Mouse (Mus musculus) embryo, embryonic 10 days (tissue): Measurements from ENCODE around the gene Mettl22.

Experiments used
- DNase-seq: peaks from one replicate; pipeline ENCODE4 v3.0.0-alpha.2; 2015; ENCODE audit warnings: low spot score

Mettl22 gene

DNA sequence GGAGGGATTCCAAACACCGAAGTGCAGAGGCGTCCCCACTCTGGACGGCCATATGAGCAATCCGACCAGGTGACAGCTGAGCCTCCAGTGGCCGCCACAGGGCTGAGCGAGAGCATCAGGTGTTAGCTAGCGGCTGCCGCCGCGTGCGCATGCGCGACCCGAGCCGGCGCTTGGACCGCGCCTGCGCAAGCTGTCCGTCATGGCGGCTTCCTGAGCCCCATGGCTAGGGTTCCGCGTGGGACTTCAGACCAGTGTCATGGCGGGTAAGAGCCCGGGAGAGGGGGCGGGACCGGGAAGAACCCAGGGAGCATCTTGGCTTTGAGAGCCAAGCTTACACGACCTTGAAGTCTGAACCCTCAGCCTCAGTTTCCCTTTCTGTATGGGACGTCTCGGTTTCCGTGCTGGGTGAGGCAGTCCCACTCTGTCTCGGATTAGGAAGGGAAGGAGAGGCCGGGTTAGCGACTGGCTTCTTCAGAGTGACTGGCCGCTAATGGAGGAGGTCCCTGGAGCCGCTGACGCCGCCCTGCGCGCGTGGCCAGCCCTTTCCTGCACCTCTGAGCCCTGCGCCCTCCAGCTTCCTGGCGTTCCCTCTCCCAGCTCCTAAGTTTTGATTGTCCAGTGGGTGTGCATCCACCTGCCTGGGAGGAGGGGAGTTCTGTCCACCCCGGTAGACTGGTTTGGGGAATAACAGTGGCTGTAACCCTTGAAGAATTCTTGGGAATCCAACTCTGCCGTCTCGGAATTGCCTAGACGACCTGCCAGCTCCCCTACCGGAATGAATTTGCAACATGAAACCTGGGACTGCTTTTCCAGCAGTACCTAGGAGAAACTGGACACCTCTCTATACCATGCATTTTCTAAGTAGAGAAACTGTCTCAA is at the start of gene Mettl22:
TSS of gene Mettl22 (plus strand) at position 186 of the 879 bp plus-strand sequence.
- peak; percentile 94 for DNase-seq

DNA sequence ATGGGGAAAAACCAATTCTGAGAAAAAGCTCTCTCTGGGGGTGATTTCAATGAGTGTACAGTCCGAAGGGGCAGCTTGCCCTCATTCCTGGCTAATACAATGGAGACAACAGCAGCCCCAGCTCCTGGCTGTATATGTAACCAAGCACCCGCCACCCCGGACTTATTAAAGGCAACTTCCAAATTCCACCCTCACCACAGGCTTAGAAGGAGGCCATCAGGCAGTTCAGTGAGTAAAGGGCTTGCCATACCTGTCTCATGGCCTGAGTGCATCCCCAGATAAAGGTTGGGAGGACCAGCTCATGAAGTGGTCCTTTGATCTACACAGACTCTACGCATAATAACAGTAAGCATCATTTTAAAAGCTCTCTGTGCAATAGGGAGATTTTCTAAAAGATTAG is 49.7 kb upstream of the Mettl22 start:
- no peak for DNase-seq

GRCm38 (mm10) chr16:8423626-8424114 is 46.9 kb upstream of the Mettl22 start:
- no peak for DNase-seq

- no peak for DNase-seq
Measured at GRCm38 (mm10) chr16:8424161-8424970, 46.2 kb upstream of the Mettl22 start.

DNA sequence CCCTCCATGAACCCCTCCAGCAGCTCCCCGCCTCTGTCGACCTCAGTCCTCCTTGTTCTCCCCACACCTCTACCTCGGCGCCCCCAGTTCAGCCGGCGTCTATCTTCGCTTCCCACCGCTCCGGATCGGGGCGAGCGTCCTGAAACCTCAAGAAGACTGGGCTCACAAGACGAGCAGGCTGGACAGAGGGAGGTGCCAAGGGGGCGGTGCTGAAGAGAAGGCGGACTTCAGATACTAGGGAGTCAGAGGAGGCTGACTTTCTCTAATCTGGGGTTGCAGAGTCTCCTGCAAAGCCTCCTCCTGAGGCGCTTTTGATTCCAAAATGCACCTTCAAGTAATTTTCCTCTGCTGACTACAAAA is 45.6 kb upstream of the Mettl22 start, which contains the start of gene Tmem114:
TSS of gene Tmem114 (minus strand) at position 166 of the 360 bp plus-strand sequence.
- peak; percentile 58 for DNase-seq

- no peak for DNase-seq
Measured at GRCm38 (mm10) chr16:8425736-8426135, 44.9 kb upstream of the Mettl22 start.

- DNase-seq, result no peak
Measured at GRCm38 (mm10) chr16:8429531-8429930, 41.1 kb upstream of the Mettl22 start.

- no peak for DNase-seq
Measured at GRCm38 (mm10) chr16:8432616-8433015, 38.0 kb upstream of the Mettl22 start.

- no peak for DNase-seq
Measured at GRCm38 (mm10) chr16:8444911-8445310, 25.7 kb upstream of the Mettl22 start.

DNA sequence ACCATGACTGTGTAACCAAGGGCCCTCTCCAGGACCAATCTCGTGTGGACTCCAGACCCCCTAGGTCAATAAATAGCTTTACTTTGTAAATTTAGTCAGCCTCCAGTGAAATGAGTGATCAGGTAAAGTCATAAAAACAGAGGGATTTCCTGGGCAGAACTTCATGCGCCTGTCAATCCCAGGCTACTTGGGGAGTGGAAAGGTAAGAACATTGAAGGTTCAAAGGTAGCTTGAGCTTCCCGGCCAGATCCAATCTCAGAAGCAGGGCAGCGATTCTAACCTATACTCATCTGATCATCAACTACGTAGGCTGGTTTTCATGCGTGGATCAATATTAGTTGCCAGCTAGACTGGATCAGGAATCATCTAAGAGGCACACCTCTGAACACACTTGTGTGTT is 24.3 kb upstream of the Mettl22 start:
- no peak for DNase-seq

DNA sequence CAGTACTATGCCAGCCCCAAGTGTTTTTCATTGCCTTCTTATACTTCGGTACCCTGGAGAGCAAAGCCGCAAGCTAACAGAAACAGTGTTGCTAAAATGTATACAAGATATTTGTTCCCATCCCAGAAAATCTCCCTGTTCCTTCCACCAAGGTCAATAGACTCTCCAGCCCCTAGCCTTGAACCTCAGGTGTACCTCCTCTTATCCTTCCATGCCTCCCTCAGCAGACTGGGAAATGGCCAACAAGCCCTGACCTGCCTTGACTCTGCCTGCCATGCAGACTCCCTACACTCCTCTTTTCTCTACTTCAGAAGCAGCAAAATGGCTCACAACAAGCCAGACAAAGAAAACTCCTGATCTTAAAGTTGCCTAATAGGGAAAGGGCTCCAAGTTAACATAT is 17.3 kb upstream of the Mettl22 start:
- no peak for DNase-seq

DNA sequence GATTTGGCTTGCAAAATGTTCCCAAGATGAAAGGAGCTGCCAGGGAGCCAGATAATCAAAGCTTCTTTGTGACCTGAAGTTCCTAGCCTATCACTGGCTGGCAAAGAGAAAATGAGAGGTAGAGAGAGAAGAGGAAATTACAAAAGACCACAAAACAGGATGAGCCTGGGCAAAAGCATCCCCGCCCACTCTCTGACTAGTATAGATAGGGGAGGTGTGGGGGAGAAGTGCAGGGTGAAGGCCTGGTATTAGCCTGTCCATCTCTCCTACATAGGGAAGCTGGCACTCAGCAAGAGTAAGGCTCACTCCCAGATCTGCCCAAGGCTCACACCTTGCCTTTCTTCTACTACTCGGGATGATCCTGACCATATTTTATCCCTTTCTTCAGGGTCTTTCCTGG is 15.4 kb upstream of the Mettl22 start:
- no peak for DNase-seq

- no peak for DNase-seq
Measured at GRCm38 (mm10) chr16:8458391-8458790, 12.2 kb upstream of the Mettl22 start.

- DNase-seq, result peak; percentile 84
Measured at GRCm38 (mm10) chr16:8459098-8459497, 11.5 kb upstream of the Mettl22 start.

GRCm38 (mm10) chr16:8470132-8470531 is 456 bp upstream of the Mettl22 start:
- DNase-seq, result no peak

DNA sequence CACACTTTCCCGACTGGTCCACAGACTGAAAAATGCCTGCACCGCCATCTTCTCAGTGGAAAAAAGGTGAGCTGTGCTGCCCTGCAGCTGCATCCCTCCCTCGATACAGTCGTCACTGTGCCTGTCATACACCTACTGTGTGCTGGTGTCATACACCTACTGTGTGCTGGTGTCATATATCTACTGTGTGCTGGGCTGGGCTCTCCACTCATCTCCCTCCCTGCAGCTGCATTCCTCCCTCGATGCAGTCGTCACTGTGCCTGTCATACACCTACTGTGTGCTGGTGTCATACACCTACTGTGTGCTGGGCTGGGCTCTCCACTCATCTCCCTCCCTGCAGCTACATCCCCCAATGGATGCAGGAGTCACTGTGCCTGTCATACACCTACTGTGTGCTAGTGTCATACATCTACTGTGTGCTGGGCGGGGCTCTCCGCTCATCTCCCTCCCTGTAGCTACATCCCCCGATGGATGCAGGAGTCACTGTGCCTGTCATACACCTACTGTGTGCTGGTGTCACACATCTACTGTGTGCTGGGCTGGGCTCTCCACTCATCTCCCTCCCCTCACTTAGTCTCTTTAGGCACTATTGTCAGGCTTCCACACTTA is 16.9 kb downstream of the Mettl22 start:
- no peak for DNase-seq

DNA sequence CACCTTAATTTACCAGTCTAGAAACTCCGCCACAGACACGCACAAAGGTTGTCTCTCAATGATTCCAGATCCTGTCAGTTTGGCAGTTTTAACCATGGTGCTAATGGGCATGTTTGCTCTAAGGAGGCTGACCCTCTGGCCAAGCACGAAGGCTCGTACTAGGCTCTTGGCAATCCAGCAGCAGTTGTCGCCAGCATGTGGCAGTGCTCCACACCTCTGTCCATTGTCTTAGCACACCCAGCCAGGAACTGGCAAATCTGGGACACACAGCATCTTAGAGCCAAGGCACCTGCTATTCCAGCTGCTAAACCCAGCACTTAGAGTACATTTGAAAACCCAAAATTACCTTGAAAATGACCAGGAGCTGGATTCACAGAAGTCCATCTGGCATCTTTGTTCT is 18.8 kb downstream of the Mettl22 start:
- DNase-seq, result no peak

GRCm38 (mm10) chr16:8491743-8492490 is 21.3 kb downstream of the Mettl22 start:
- DNase-seq, result peak; percentile 32

DNA sequence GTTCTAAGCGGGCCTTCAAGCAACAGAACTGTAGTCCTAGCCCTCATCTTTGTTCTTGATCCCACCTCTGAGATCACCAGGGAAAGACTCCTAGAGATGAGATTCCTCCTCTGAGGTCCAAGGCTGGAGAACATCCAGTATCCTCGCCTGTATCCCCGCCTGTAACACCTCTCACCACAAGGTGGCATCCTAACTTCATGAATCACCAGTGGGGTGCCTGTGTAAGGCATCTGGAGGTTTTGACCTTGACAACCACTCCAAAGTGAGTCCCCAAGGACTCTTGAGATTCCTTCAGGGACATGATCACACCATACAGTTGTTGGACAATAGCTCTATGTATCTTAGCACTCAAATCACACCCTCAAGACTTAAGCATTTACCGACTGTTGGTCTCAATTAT is 23.7 kb downstream of the Mettl22 start:
- DNase-seq, result peak; percentile 90

- DNase-seq, result no peak
Measured at GRCm38 (mm10) chr16:8496967-8497366, 26.4 kb downstream of the Mettl22 start.

- DNase-seq, result no peak
Measured at GRCm38 (mm10) chr16:8504271-8504670, 33.7 kb downstream of the Mettl22 start.

- no peak for DNase-seq
Measured at GRCm38 (mm10) chr16:8509894-8510293, 39.3 kb downstream of the Mettl22 start.
